Mouse (Mus musculus) adrenal gland, postnatal 4 days (tissue): ENCODE data around the gene Polr2l. TPM values are rescaled to one million over a fixed set of nuclear protein-coding genes. Genes with fewer than 3 reads are reported as not detected.

Experiments
- DNase-seq, 2 experiments: peaks; one replicate each; pipeline ENCODE4 v3.0.0; 2021 to 2022; ENCODE audit warnings: low spot score in 2 of 2, mixed read lengths in 2 of 2
- total RNA-seq, 2 experiments: library from RNA; stranded (reverse); gene quantifications; 2 replicates each; pipeline ENCODE4 v1.2.3; 2021

Polr2l gene
- total RNA-seq, 2 experiments from 2014 or later = 57.7 to 61.2 TPM

- DNase-seq = no peak
Observed at GRCm38 (mm10) chr7:141468164-141468521, 6.8 kb downstream of the Polr2l start.

GRCm38 (mm10) chr7:141467230-141468030 lies 7.5 kb downstream of the Polr2l start, which contains the start of gene Cd151:
Cd151 (plus strand) TSS chr7:141467392.
- DNase-seq = peak; percentile 77 to 78

- no peak for DNase-seq
Observed at GRCm38 (mm10) chr7:141466607-141467148, 8.3 kb downstream of the Polr2l start.

DNA sequence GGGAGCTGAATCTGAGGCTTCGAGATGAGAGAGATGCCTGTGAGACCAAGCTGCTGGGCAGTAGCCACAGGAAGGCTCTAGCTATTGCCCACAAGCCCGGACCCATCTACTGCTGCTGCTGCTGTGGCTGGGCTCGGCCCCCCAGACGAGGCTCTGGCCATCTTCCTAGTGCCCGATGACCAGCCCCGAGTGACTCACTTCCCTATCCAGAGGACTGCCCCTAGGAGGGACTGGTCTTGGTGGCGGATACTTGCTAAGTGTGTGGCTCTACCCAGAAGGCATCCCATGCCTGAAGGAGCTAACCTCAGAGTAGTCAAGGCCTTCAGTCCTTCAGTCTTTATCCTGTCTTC lies 8.9 kb downstream of the Polr2l start:
- no peak for DNase-seq

DNA sequence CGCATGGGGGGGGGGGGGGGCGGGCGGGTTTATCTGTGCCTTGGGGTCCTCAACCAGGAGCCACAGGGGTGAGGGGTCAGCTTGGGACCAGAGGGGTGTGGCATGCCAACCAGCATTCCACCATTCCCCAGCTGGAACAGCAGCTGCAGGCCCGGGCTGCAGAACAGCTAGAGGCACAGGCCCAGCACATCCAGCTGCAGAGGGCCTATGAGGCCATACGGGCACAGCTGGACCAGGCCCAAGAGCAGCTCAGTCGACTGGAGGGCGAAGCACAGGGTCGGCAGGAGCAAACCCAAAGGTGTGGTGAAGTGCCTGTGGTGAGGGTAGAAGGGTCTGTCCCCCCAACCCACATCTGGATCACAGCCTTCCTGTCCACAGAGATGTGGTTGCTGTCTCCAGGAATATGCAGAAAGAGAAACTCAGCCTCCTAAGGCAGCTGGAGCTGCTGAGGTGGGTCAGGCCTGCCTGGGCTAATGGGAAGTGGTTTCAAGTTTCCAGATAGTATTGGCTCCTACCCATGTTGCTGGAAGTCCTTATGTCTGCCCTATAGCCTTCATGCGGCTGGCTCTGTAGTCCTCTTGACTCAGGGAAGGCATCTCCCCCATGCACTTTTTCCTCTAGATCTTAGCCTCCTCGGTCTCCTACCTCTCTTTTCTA lies 9.4 kb downstream of the Polr2l start:
- no peak for DNase-seq

GRCm38 (mm10) chr7:141464603-141465201 lies 10.2 kb downstream of the Polr2l start:
- DNase-seq = peak in 1 of 2 experiments; percentile 5

DNA sequence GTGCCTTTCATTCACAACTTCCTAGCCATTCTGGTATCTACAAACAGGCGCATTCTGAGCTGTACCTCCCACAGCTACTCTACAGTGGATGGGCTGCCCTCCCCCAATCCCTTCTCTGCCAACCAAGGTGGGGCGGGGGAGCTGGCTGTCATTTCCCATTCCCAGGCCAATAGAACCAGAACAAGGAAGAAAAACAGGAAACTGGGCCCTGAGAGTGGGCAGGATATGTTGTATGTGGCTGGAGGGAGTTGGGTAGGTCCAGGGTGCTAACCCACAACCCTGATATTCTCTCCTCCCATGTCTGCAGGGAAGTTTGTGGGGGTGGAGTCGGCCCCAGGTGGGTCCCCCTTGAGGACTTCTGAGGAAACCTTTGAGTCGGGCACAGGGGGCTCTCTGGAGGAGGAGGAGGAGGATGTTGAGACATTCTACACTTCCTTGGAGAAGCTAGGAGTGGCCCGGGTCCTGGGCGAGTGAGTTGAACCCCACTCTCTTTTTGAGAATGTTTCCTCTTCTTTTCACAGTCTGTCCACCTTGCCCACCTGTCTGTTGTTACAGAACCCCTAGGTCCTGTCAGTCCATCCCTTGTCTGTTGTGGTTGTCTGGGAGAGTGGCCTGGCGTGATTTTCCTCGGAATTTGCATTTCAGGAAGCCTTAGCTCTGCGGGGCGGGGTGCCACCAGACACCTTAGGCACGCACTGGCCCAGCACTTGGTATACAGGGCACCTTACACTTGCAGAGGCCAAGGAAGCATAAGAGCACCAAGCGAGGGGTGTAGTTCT lies 10.9 kb downstream of the Polr2l start:
- DNase-seq = peak in 1 of 2 experiments; percentile 11

DNA sequence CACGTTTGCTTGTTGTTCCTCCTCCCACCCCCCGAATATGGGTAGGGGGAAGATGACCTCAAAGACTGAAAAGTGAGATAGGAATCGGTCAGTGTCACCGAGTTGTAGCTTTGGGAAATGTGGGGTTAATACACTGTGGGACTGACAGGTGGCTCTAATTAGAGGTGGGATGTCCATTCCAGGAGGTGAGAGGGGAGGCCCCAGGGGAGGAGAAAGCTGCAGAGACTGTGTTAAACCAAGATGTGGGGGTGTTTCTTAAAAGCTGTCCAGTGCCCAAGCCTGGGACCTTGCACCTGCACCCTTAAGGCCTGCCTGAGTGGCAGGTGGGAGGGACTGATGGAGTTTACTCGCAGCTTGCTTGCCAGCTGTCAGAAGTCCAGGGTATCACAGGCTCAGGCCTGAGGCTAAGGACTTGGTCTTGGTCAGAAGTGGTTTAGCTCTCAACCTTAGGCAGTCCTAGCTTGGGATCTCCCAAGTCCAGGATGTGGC lies 12.6 kb downstream of the Polr2l start:
- no peak for DNase-seq

DNA sequence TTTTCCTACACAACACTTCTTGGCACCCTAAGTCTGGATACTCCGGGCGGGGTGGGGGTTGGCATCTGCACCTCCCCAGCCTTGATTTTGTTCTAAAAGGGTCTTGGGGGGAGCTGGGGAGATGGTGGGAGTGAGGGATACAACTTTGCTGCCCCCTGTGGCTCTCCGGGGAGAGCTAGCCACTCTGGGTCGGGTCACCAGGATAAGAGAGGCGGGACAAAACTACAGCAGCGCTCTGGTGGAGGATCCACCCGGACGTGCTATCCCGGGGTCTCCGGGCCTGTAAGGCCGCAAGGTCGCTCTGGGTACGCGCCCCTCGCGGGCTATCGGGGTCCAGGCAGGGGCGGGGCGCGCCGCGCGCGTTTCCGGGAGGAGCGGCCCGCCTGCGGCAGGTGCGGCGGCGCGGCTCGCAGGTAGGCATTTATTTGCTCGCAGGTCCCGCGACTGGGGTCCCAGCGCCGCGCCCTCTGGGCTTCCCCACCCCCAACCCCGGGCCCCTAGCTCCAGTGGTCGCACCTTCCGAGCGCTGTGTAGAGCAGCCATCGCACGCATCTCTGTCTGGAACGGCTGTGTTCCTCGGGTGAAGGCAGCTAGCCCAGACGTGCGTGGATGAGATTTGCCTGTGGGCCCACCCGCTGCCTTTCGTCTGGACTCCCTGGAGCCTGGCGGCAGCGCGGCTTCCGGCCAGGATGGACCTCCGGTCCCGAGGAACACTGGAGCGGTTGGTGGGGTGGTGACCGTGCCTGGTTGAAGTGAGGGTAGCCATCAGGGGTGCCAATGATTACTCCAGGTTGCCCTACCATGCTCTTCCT lies 13.2 kb downstream of the Polr2l start:
- DNase-seq = peak in 1 of 2 experiments; percentile 2

GRCm38 (mm10) chr7:141460391-141461113 lies 14.4 kb downstream of the Polr2l start, which contains the start of gene Cracr2b:
Cracr2b (plus strand) TSS chr7:141461094.
- DNase-seq = no peak

GRCm38 (mm10) chr7:141460001-141460390 lies 14.9 kb downstream of the Polr2l start:
- DNase-seq = no peak

DNA sequence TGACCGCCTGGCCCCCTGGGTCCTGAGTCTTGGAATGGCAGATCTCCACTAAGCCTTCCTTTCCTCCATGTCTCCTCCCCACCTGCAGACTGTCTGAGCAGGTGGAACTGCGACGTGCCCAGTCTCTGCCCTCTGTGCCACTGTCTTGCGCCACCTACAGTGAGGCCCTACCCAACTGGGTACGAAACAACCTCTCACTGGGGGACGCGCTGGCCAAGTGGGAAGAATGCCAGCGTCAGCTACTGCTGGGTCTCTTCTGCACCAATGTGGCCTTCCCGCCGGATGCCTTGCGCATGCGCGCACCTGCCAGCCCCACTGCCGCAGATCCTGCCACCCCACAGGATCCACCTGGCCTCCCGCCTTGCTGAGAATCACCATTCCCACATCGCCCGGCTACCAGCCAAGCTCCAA lies 15.6 kb downstream of the Polr2l start:
- no peak for DNase-seq

DNA sequence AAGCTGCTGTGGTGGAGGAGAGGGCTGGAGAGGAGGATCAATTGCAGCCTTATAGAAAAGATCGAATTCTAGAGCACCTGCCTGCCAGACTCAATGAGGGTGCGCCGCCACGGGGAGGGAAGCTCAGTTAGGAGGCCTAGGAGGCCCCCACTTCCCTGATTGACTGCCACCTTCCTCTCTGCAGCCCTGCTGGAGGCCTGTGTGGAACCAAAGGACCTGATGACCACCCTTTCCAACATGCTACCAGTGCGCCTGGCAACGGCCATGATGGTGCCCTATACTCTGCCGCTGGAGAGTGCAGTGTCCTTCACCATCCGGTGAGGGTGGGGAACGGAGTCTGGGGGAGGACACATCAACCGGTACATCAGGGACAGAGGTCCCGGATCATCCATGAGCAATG lies 16.3 kb downstream of the Polr2l start:
- no peak for DNase-seq

- DNase-seq = no peak
Observed at GRCm38 (mm10) chr7:141457986-141458660, 16.8 kb downstream of the Polr2l start.

- no peak for DNase-seq
Observed at GRCm38 (mm10) chr7:141457236-141457635, 17.7 kb downstream of the Polr2l start.

DNA sequence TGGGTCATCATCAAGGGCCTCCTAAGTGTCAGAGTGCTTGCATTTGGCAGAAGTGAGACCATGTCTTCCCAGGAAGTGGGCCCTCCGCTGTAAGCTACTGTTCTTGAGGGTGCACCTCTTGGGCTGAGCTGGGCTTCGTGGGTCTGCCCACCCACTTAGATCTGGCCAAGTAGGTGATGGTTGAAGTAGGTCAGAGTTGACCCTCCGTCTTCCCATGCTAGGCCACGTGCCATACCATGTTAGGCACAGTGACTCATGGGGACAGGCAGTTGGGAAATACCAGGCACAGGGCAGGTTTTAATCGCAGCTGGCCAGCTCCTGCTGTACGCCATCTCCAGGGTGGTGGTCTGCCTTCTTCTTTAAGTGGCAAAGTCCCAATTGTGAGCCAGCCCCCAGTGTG lies 18.2 kb downstream of the Polr2l start:
- no peak for DNase-seq

DNA sequence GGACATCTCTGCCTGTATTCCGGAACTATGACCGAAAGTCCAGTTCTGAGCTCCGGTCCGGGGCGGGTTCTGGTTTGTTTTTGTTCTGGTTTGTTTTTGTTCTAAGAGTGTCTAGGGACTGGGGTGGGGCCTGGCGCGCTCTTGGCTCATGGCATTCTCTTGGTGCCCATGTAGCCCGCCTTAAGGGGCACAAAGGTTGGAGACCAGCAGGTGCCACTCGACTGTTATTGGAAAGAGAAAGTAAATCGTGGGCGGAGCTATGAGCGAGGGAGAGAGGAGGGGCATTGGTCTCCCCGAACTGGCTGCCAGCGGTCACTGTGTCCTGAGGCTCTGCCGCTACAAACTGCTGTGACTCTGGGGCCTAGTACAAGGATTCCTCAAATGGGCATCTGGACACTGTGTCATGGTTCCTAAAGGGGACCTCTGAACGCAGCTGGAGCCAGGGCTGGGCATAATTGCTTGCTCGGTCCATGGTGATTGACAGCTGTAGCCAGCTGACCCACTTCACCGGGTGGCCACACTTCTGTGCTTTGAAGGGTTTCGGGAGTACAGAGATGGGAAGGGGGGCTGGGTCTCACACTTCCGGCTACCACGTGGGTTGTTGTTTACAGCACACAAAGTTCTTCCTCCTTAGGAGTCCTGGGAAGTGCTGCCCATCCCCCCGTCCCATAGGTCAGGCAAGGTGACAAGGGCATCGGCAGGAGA lies 19.2 kb downstream of the Polr2l start:
- peak in 1 of 2 experiments; percentile 54 for DNase-seq

GRCm38 (mm10) chr7:141454967-141455551 lies 19.9 kb downstream of the Polr2l start, which contains the start of gene Pnpla2:
Pnpla2 (plus strand) TSS chr7:141455198.
- peak; percentile 90 to 91 for DNase-seq
